Mouse (Mus musculus) embryonic stem cell, embryonic (primary cell): ENCODE results near the gene Tspan14.

Experiments used
- CTCF ChIA-PET, 4 experiments: fragments of 300-600 bp in 2 of 4; fragments of 350-600 bp in 2 of 4; sonication (Branson Sonifier 250); formaldehyde crosslinking; loops; one replicate each; lab custom pipeline; 2022; ENCODE audit warnings: inconsistent platforms in 2 of 4; lab: Charles Lee
- POLR2A ChIA-PET, 4 experiments: fragments of 300-600 bp in 2 of 4; fragments of 350-600 bp in 2 of 4; sonication (Branson Sonifier 250); formaldehyde crosslinking; loops; one replicate each; lab custom pipeline; 2022; ENCODE audit warnings: antibody characterized with exemption in 4 of 4, inconsistent platforms in 1 of 4; lab: Charles Lee

Gene Tspan14

GRCm38 (mm10) chr14:40863659-40864058 lies 102.9 kb downstream of the Tspan14 start:
- ChIA-PET POLR2A (interaction anchor here (0.6 to 16.2 kb wide), 16 partner anchors 8 to 373 kb away, joined by 3 to 396 read pairs (median 6); partner anchors contain the start of genes Sh2d4b (in 3 of the 4), Fam213a (in 1 of the 4) and Tspan14 (in 1 of the 4)), CTCF (interaction anchor here in 3 of 4 experiments (0.6 to 2.8 kb wide), 12 partner anchors 11 to 170 kb away, joined by 3 to 13 read pairs (median 4); partner anchors contain the start of gene Sh2d4b (in 2 of the 3))

DNA sequence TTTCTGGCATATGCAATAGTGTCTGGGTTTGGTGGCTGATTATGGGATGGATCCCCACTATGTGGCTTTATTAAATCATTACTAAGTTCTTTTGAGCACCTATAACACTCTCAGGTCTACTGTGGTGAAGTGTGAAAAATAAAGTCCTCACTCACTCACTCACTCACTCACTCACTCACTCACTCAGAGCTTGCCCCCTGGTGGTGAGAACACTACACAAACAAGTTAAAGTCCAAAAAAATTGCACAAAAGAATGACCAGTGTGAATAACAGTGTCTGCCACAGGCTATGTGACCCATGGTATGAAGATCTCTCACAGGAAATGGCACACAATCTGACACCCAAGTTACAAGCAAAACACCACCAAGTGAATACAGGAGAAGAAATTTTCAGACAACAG lies 103.6 kb downstream of the Tspan14 start:
- POLR2A ChIA-PET: interaction anchor here in 3 of 4 experiments (0.6 to 16.2 kb wide), 16 partner anchors 9 to 374 kb away, joined by 3 to 396 read pairs (median 6); partner anchors contain the start of genes Sh2d4b (in 3 of the 3), Fam213a (in 1 of the 3) and Tspan14 (in 1 of the 3)
- CTCF ChIA-PET: interaction anchor here in 3 of 4 experiments (0.6 to 2.8 kb wide), 11 partner anchors 11 to 170 kb away, joined by 3 to 13 read pairs (median 5); partner anchors contain the start of gene Sh2d4b (in 2 of the 3)
